Mouse (Mus musculus): ENCODE data around the gene Vps41. TPM values are rescaled to one million over a fixed set of nuclear protein-coding genes. Genes with fewer than 3 reads are reported as not detected.

Gene Vps41
- polyA plus RNA-seq, 1 experiment from 2014 or later = 53.5 TPM

- no peaks in the 10 kb centered on the region for H3K9me3 ChIP-seq
- WGBS = 88% methylated on average over 8 of the region's 8 CpGs
- no peak for DNase-seq (ENCODE audit: low spot score)
Measured at GRCm38 (mm10) chr13:18852718-18853117, 135.6 kb downstream of the Vps41 start.

GRCm38 (mm10) chr13:18856026-18856802 is 139.1 kb downstream of the Vps41 start:
- WGBS = 79% methylated on average over 8 of the region's 8 CpGs
- DNase-seq (ENCODE audit: low spot score) = no peak
- H3K36me3 ChIP-seq = peaks cover 4% of the 10 kb centered on the region; the same call in 1 of the 2 replicates
- no peaks in the 10 kb centered on the region for H3K27me3 ChIP-seq (ENCODE audit: insufficient read depth, poor library complexity, severe bottlenecking)
- H3K4me1 ChIP-seq = peaks cover 9% of the 10 kb centered on the region
- no peak overlapping the region for H3K4me3 ChIP-seq
- no peak overlapping the region for H3K27ac ChIP-seq
- H3K9me3 ChIP-seq = no peaks in the 10 kb centered on the region

More at GRCm38 (mm10) chr13:18852718-18853117, 135.6 kb downstream of the Vps41 start:
- H3K27me3 ChIP-seq (ENCODE audit: insufficient read depth, poor library complexity, severe bottlenecking) = no peaks in the 10 kb centered on the region
- no peak overlapping the region for H3K4me3 ChIP-seq
- no peak overlapping the region for H3K27ac ChIP-seq
- H3K4me1 ChIP-seq = no peaks in the 10 kb centered on the region
- peaks cover 8% of the 10 kb centered on the region; the same call in 1 of the 2 replicates for H3K36me3 ChIP-seq

GRCm38 (mm10) chr13:18858183-18858582 is 141.1 kb downstream of the Vps41 start:
- DNase-seq (ENCODE audit: low spot score) = no peak
- Histone ChIP-seq H3K4me3 (no peak overlapping the region), H3K4me1 (peaks cover 9% of the 10 kb centered on the region), H3K9me3 (no peaks in the 10 kb centered on the region), H3K36me3 (peaks cover 7% of the 10 kb centered on the region; the same call in 1 of the 2 replicates), H3K27ac (no peak overlapping the region), H3K27me3 (ENCODE audit: insufficient read depth, poor library complexity, severe bottlenecking) (no peaks in the 10 kb centered on the region)
- whole genome bisulfite sequencing = 81% methylated on average over 4 of the region's 4 CpGs

GRCm38 (mm10) chr13:18859389-18859788 is 142.3 kb downstream of the Vps41 start:
- Histone ChIP-seq H3K4me1 (peaks cover 9% of the 10 kb centered on the region), H3K4me3 (no peak overlapping the region), H3K27me3 (ENCODE audit: insufficient read depth, poor library complexity, severe bottlenecking) (no peaks in the 10 kb centered on the region), H3K36me3 (peaks cover 10% of the 10 kb centered on the region; the same call in 1 of the 2 replicates), H3K27ac (no peak overlapping the region; the same call in 1 of the 2 replicates), H3K9me3 (no peaks in the 10 kb centered on the region)
- 83% methylated on average over 3 of the region's 3 CpGs for WGBS
- DNase-seq (ENCODE audit: low spot score) = no peak

- Histone ChIP-seq H3K9me3 (no peaks in the 10 kb centered on the region), H3K4me3 (no peak overlapping the region), H3K27ac (no peak overlapping the region), H3K36me3 (peaks cover 4% of the 10 kb centered on the region; the same call in 1 of the 2 replicates), H3K27me3 (ENCODE audit: insufficient read depth, poor library complexity, severe bottlenecking) (no peaks in the 10 kb centered on the region), H3K4me1 (no peaks in the 10 kb centered on the region)
- DNase-seq (ENCODE audit: low spot score) = no peak
- 66% methylated on average over 5 of the region's 5 CpGs for WGBS
Measured at GRCm38 (mm10) chr13:18868030-18868490, 151.0 kb downstream of the Vps41 start.

GRCm38 (mm10) chr13:18868825-18869224 is 151.7 kb downstream of the Vps41 start:
- Histone ChIP-seq H3K4me1 (no peaks in the 10 kb centered on the region), H3K27me3 (ENCODE audit: insufficient read depth, poor library complexity, severe bottlenecking) (no peaks in the 10 kb centered on the region), H3K4me3 (no peak overlapping the region), H3K36me3 (peaks cover 3% of the 10 kb centered on the region; the same call in 1 of the 2 replicates), H3K27ac (no peak overlapping the region), H3K9me3 (no peaks in the 10 kb centered on the region)
- 89% methylated on average over 5 of the region's 5 CpGs for WGBS
- no peak for DNase-seq (ENCODE audit: low spot score)

- no peak for DNase-seq (ENCODE audit: low spot score)
- WGBS = 44% methylated on average over 7 of the region's 7 CpGs
- no peaks in the 10 kb centered on the region for H3K9me3 ChIP-seq
Measured at GRCm38 (mm10) chr13:18875321-18875720, 158.2 kb downstream of the Vps41 start.

GRCm38 (mm10) chr13:18892910-18893309 is 175.8 kb downstream of the Vps41 start:
- DNase-seq (ENCODE audit: low spot score) = no peak
- whole genome bisulfite sequencing = 70% methylated on average over 9 of the region's 9 CpGs
- peaks cover 11% of the 10 kb centered on the region; the same call in 1 of the 2 replicates for H3K4me1 ChIP-seq

More at GRCm38 (mm10) chr13:18875321-18875720, 158.2 kb downstream of the Vps41 start:
- Histone ChIP-seq H3K4me1 (no peaks in the 10 kb centered on the region), H3K4me3 (no peak overlapping the region), H3K27ac (no peak overlapping the region), H3K36me3 (no peaks in the 10 kb centered on the region), H3K27me3 (ENCODE audit: insufficient read depth, poor library complexity, severe bottlenecking) (no peaks in the 10 kb centered on the region)

GRCm38 (mm10) chr13:18896789-18897188 is 179.7 kb downstream of the Vps41 start:
- Histone ChIP-seq H3K9me3 (no peaks in the 10 kb centered on the region), H3K4me1 (peaks cover 9% of the 10 kb centered on the region; the same call in 1 of the 2 replicates), H3K36me3 (no peaks in the 10 kb centered on the region), H3K4me3 (no peak overlapping the region), H3K27me3 (ENCODE audit: insufficient read depth, poor library complexity, severe bottlenecking) (no peaks in the 10 kb centered on the region), H3K27ac (no peak overlapping the region)
- DNase-seq (ENCODE audit: low spot score) = no peak
- WGBS = 81% methylated on average over 3 of the region's 3 CpGs

More at GRCm38 (mm10) chr13:18892910-18893309, 175.8 kb downstream of the Vps41 start:
- no peaks in the 10 kb centered on the region for H3K36me3 ChIP-seq
- H3K4me3 ChIP-seq = no peak overlapping the region
- H3K27me3 ChIP-seq (ENCODE audit: insufficient read depth, poor library complexity, severe bottlenecking) = no peaks in the 10 kb centered on the region
- H3K9me3 ChIP-seq = no peaks in the 10 kb centered on the region
- H3K27ac ChIP-seq = no peak overlapping the region

- H3K36me3 ChIP-seq = no peaks in the 10 kb centered on the region
- H3K4me3 ChIP-seq = no peak overlapping the region
- WGBS = 86% methylated on average over 6 of the region's 6 CpGs
- DNase-seq (ENCODE audit: low spot score) = no peak
- no peaks in the 10 kb centered on the region for H3K4me1 ChIP-seq
- no peaks in the 10 kb centered on the region for H3K27me3 ChIP-seq (ENCODE audit: insufficient read depth, poor library complexity, severe bottlenecking)
- H3K27ac ChIP-seq = no peak overlapping the region
- no peaks in the 10 kb centered on the region for H3K9me3 ChIP-seq
Measured at GRCm38 (mm10) chr13:18903623-18904022, 186.5 kb downstream of the Vps41 start.

GRCm38 (mm10) chr13:18914774-18915173 is 197.7 kb downstream of the Vps41 start:
- WGBS = 75% methylated on average over 4 of the region's 4 CpGs
- Histone ChIP-seq H3K27me3 (ENCODE audit: insufficient read depth, poor library complexity, severe bottlenecking) (no peaks in the 10 kb centered on the region), H3K27ac (no peak overlapping the region), H3K4me3 (no peak overlapping the region), H3K36me3 (no peaks in the 10 kb centered on the region), H3K9me3 (no peaks in the 10 kb centered on the region), H3K4me1 (no peaks in the 10 kb centered on the region)
- no peak for DNase-seq (ENCODE audit: low spot score)
